ENCODE assay signal across 14 mouse cellular contexts in the genomic region with DNA sequence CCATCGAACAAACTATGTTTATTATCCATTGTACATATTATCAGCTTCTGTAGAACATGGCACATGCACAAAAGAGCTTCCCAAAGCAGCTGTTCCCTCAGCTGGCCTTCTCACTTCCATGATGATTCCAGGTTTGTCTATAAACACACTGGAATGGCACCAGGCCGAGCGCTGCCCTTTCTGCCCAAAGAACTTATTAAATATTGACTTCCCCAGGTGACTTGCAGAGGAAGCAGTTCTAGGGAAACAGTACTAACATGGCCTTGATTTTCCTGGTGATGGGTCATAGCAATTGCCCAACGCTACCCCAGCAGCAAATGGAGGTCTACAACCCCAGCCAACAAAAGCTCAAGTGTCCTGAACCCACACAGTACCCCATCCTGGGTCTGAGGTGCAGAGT.
"Had no signal": no experiment of that assay in that cellular context is flagged by ENCODE, and none has a peak within 500 bp of the region (broad histone marks: within the 10 kb centered on the region; RNA-seq: fewer than 3 reads in every experiment).

No protein-coding gene starts in this region.

- H3K36me3 ChIP-seq: neural tube, embryonic 13.5 days; neural tube, embryonic 15.5 days; stomach, embryonic 15.5 days had no signal

- H3K4me3 ChIP-seq: neural tube, embryonic 13.5 days; neural tube, embryonic 15.5 days; stomach, embryonic 15.5 days had no signal

- H3K4me1 ChIP-seq: neural tube, embryonic 13.5 days; neural tube, embryonic 15.5 days; stomach, embryonic 15.5 days had no signal

- H3K9ac ChIP-seq: neural tube, embryonic 13.5 days; neural tube, embryonic 15.5 days; stomach, embryonic 15.5 days had no signal

- H3K27ac ChIP-seq: neural tube, embryonic 13.5 days; neural tube, embryonic 15.5 days; stomach, embryonic 15.5 days; stomach, postnatal 0 days had no signal

- H3K27me3 ChIP-seq: neural tube, embryonic 13.5 days; neural tube, embryonic 15.5 days; stomach, embryonic 15.5 days had no signal

- DNase-seq: retina, postnatal 1 day; right cerebral cortex, adult 18-20 months; right cerebral cortex, postnatal 14 days; right cerebral cortex, postnatal 25 days; right cerebral cortex, postnatal 4 days; spleen, adult 18-20 months; thymus, adult 18-20 months; thymus, adult 2 months; thymus, postnatal 14 days; thymus, postnatal 36 days had no signal

- H3K9me3 ChIP-seq: neural tube, embryonic 13.5 days; neural tube, embryonic 15.5 days; stomach, embryonic 15.5 days had no signal

- H3K4me2 ChIP-seq: neural tube, embryonic 13.5 days; neural tube, embryonic 15.5 days; stomach, embryonic 15.5 days had no signal
